Mouse (Mus musculus) olfactory bulb, adult 2 months (tissue): ENCODE measurements around the gene Map3k7.

Source experiments
- CTCF ChIP-seq: fragments of 200-500 bp; IDR thresholded peaks from 2 replicates; pipeline ENCODE4 v1.5.1; 2012; ENCODE audit warnings: low read depth, mild to moderate bottlenecking, low read length, moderate library complexity; ENCODE audit not compliant: insufficient read depth
- POLR2A ChIP-seq: fragments of 200-500 bp; IDR thresholded peaks from 2 replicates; pipeline ENCODE4 v1.6.1; 2012; ENCODE audit warnings: mild to moderate bottlenecking, low read depth, low read length, moderate library complexity; ENCODE audit not compliant: insufficient read depth

GRCm38 (mm10) chr4:31915114-31915513 lies 48.8 kb upstream of the Map3k7 start:
- TF ChIP-seq POLR2A (no peak), CTCF (no peak)
